Mouse (Mus musculus): ENCODE results near the gene Bola1. TPM values are rescaled to one million over a fixed set of nuclear protein-coding genes. Genes with fewer than 3 reads are reported as not detected.
A peak's percentile ranks its signal among the peaks of the same experiment; 100 is the strongest.
"Not testable (repeated sequence)": the region's sequence is repeated elsewhere in the genome, so short reads cannot be mapped to it uniquely, and the experiment has no call there.

Bola1 gene
- polyA plus RNA-seq, 1 experiment from 2014 or later, result 71.8 TPM

GRCm38 (mm10) chr3:96260220-96260619 is 40.7 kb upstream of the Bola1 start:
- Histone ChIP-seq H3K27me3 (no peaks in the 10 kb centered on the region), H3K9me3 (no peaks in the 10 kb centered on the region), H3K27ac (replicated peaks) (no peak overlapping the region), H3K36me3 (no peaks in the 10 kb centered on the region), H3K4me2 (replicated peaks) (no peak overlapping the region), H3K9ac (replicated peaks) (no peak overlapping the region), H3K4me3 (no peak overlapping the region), H3K4me1 (peaks cover 21% of the 10 kb centered on the region)
- no peak for ATAC-seq (replicated peaks)
- 90% methylated on average over 5 of the region's 5 CpGs for WGBS

- Histone ChIP-seq H3K4me1 (peaks cover 10% of the 10 kb centered on the region), H3K27ac (replicated peaks) (no peak overlapping the region), H3K9ac (replicated peaks) (no peak overlapping the region), H3K4me3 (no peak overlapping the region), H3K27me3 (no peaks in the 10 kb centered on the region), H3K9me3 (no peaks in the 10 kb centered on the region), H3K4me2 (replicated peaks) (no peak overlapping the region), H3K36me3 (no peaks in the 10 kb centered on the region)
- ATAC-seq (replicated peaks), result no peak
- WGBS, result 91% methylated on average over 3 of the region's 3 CpGs
Measured at GRCm38 (mm10) chr3:96257190-96257589, 37.7 kb upstream of the Bola1 start.

DNA sequence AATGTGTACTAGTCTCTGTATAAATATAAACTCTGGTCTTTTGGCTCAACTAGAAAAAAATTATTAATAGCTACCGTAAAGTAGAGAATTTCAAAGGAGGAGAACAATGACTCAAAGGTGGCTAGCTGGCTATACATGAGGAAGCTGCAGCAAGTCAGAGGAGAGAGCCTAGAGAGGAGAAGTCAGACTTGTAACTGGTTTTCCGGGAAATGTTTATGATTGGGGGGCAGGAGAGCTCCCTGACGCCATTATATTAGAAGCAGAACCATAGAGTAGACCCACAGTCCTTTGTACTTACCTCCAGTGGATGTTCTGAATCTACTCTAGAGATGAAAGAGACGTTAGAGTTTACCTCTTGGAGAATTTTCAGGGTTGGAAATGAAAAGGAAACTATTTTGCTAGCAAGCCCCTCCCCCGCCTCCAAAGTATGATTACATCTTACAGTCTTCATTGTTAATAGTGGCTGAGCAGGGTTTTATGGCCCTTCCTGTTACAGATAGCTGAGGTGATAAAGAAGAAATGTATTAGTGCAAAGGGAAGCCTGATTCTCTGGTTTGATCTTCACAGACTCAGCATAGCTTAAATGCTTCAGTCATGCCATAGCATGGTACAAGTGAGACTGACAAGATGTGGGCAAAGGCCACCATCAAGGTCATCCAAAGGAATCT is 36.6 kb upstream of the Bola1 start:
- no peak for ATAC-seq (replicated peaks)

GRCm38 (mm10) chr3:96254683-96255355 is 35.3 kb upstream of the Bola1 start:
- WGBS, result 50% methylated on average over 10 of the region's 10 CpGs
- H3K9me3 ChIP-seq, result no peaks in the 10 kb centered on the region
- 0 out of 2 replicates have a peak, but pooled peaks cover 3% of the 10 kb centered on the region for H3K4me1 ChIP-seq
- H3K27me3 ChIP-seq, result no peaks in the 10 kb centered on the region
- H3K36me3 ChIP-seq, result no peaks in the 10 kb centered on the region
- H3K4me2 ChIP-seq (replicated peaks), result no peak overlapping the region
- no peak overlapping the region for H3K27ac ChIP-seq (replicated peaks)
- H3K9ac ChIP-seq (replicated peaks), result no peak overlapping the region
- no peak overlapping the region for H3K4me3 ChIP-seq
- no peak for ATAC-seq (replicated peaks)

More for the DNA sequence above, 36.6 kb upstream of the Bola1 start:
- no peak overlapping the region for H3K4me3 ChIP-seq
- H3K4me2 ChIP-seq (replicated peaks), result no peak overlapping the region
- no peak overlapping the region for H3K27ac ChIP-seq (replicated peaks)
- H3K36me3 ChIP-seq, result no peaks in the 10 kb centered on the region
- 87% methylated on average over 5 of the region's 5 CpGs for WGBS
- 0 out of 2 replicates have a peak, but pooled peaks cover 3% of the 10 kb centered on the region for H3K4me1 ChIP-seq
- H3K9ac ChIP-seq (replicated peaks), result no peak overlapping the region
- H3K27me3 ChIP-seq, result no peaks in the 10 kb centered on the region
- no peaks in the 10 kb centered on the region for H3K9me3 ChIP-seq

- H3K4me3 ChIP-seq, result no peak overlapping the region
- no peak for ATAC-seq (replicated peaks)
- H3K27ac ChIP-seq (replicated peaks), result no peak overlapping the region
- H3K9ac ChIP-seq (replicated peaks), result no peak overlapping the region
- H3K36me3 ChIP-seq, result no peaks in the 10 kb centered on the region
- no peaks in the 10 kb centered on the region for H3K27me3 ChIP-seq
- no peak overlapping the region for H3K4me2 ChIP-seq (replicated peaks)
- peaks cover 17% of the 10 kb centered on the region for H3K4me1 ChIP-seq
- H3K9me3 ChIP-seq, result no peaks in the 10 kb centered on the region
- WGBS, result 91% methylated on average over 3 of the region's 3 CpGs
Measured at GRCm38 (mm10) chr3:96251787-96252186, 32.3 kb upstream of the Bola1 start.

- Histone ChIP-seq H3K36me3 (no peaks in the 10 kb centered on the region), H3K4me3 (no peak overlapping the region), H3K27me3 (no peaks in the 10 kb centered on the region), H3K4me1 (peaks cover 17% of the 10 kb centered on the region), H3K4me2 (replicated peaks) (no peak overlapping the region), H3K9ac (replicated peaks) (no peak overlapping the region), H3K9me3 (no peaks in the 10 kb centered on the region), H3K27ac (replicated peaks) (no peak overlapping the region)
- 66% methylated on average over 3 of the region's 3 CpGs for WGBS
- no peak for ATAC-seq (replicated peaks)
Measured at GRCm38 (mm10) chr3:96250890-96251289, 31.4 kb upstream of the Bola1 start.

- H3K27me3 ChIP-seq, result no peaks in the 10 kb centered on the region
- H3K4me3 ChIP-seq, result no peak overlapping the region
- no peak overlapping the region for H3K9ac ChIP-seq (replicated peaks)
- H3K4me2 ChIP-seq (replicated peaks), result peak overlapping the region; percentile 40
- H3K36me3 ChIP-seq, result no peaks in the 10 kb centered on the region
- H3K9me3 ChIP-seq, result no peaks in the 10 kb centered on the region
- peaks cover 23% of the 10 kb centered on the region for H3K4me1 ChIP-seq
- 46% methylated on average over 4 of the region's 4 CpGs for WGBS
- H3K27ac ChIP-seq (replicated peaks), result no peak overlapping the region
- no peak for ATAC-seq (replicated peaks)
Measured at GRCm38 (mm10) chr3:96249034-96249345, 29.5 kb upstream of the Bola1 start.

DNA sequence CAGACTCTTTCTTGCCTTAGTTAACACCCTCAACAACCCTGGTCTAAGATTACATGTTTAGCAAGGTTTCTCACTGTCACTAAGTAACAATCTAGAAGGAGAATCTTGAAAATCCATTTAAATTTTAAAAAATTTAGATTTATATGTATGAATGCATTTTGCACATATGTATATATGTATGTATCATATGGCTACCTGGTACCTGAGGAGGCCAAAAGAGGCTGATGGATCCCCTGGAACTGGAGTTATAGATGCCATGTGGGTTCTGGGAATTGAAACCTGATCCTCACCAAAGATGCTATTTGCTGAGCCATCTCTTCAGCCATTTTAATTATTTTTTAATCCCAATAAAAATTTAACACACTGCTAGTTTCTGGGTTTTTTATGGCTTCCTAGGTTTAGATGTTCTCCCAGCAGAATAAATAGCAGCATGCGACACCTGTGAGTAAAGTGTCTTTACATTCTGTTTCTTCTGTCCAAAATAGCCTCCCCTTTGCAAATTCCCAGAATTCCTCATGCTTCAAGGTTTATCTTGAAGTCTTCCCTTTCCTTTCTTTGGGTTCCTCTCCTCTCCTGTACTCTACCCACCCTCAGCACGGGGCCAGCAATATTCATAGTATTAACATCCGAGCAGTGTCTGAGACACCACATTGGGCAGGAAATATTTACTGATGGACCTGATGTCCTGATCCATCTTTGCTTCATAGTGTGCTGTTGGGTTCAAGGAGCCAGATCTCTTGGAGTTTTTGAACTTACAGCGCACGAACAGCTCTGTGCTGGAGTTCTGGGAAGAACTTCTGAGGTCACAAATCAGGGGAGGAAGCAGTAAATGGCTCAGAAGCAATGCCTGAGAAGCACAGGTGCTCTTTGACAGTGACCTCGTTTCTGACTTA is 28.9 kb upstream of the Bola1 start:
- H3K4me1 ChIP-seq, result peaks cover 25% of the 10 kb centered on the region
- peak overlapping the region; percentile 40 for H3K4me2 ChIP-seq (replicated peaks)
- H3K36me3 ChIP-seq, result no peaks in the 10 kb centered on the region
- no peak overlapping the region for H3K27ac ChIP-seq (replicated peaks)
- H3K4me3 ChIP-seq, result peak overlapping the region; percentile 38; the same call in 1 of the 2 replicates
- H3K9ac ChIP-seq (replicated peaks), result peak overlapping the region; percentile 40; the same call in 1 of the 2 replicates
- no peaks in the 10 kb centered on the region for H3K27me3 ChIP-seq
- no peak for ATAC-seq (replicated peaks)
- 55% methylated on average over 6 of the region's 6 CpGs for WGBS
- no peaks in the 10 kb centered on the region for H3K9me3 ChIP-seq

GRCm38 (mm10) chr3:96247356-96248140 is 28.0 kb upstream of the Bola1 start:
- no peak for ATAC-seq (replicated peaks)
- Histone ChIP-seq H3K36me3 (no peaks in the 10 kb centered on the region), H3K27ac (replicated peaks) (no peak overlapping the region; the same call in 1 of the 2 replicates), H3K9me3 (no peaks in the 10 kb centered on the region), H3K27me3 (no peaks in the 10 kb centered on the region), H3K4me2 (replicated peaks) (peak overlapping the region; percentile 40), H3K9ac (replicated peaks) (peak overlapping the region; percentile 40; the same call in 1 of the 2 replicates), H3K4me3 (peak overlapping the region; percentile 38), H3K4me1 (peaks cover 25% of the 10 kb centered on the region)
- 2% methylated on average over 11 of the region's 11 CpGs for WGBS

GRCm38 (mm10) chr3:96246427-96246856 is 26.9 kb upstream of the Bola1 start, which contains the start of gene Hist2h3c1:
TSS of gene Hist2h3c1 (plus strand) at chr3:96246685.
- ATAC-seq (replicated peaks), result peak; percentile 90
- not testable (repeated sequence) for H3K27me3 ChIP-seq, H3K9me3 ChIP-seq, H3K36me3 ChIP-seq
- H3K4me3 ChIP-seq, result peak within 1 kb of the TSS; percentile 38
- H3K4me1 ChIP-seq, result peaks cover 25% of the 10 kb centered on the region
- no CpG with 5 or more reads among the region's 47 CpGs for WGBS
- peak within 1 kb of the TSS; percentile 71 for H3K27ac ChIP-seq (replicated peaks)
- H3K9ac ChIP-seq (replicated peaks), result peak within 1 kb of the TSS; percentile 40
- H3K4me2 ChIP-seq (replicated peaks), result peak within 1 kb of the TSS; percentile 40

DNA sequence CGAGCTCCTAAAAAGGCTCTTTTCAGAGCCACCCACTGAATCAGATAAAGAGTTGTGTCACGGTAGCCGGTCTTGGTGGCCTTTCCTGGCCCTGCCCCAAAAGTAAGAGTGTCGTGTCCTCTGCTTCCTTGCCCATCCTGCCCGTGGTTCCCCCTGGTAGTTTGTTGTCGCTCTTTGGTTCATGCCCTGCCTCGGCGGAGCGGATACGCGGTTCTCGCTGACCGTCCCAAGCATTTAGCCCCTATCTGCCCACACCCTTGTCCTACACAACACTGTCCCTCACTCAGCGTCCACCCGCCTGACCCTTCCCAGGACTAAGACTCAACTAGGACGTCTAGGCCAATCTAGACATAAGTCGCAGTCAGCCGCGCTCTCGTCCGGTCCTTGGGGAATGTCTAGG is 26.5 kb upstream of the Bola1 start:
- H3K4me3 ChIP-seq, result peak overlapping the region; percentile 37
- H3K9me3 ChIP-seq, H3K36me3 ChIP-seq, H3K27me3 ChIP-seq: not testable (repeated sequence)
- peak overlapping the region; percentile 35 for H3K4me2 ChIP-seq (replicated peaks)
- H3K27ac ChIP-seq (replicated peaks), result peak overlapping the region; percentile 71
- H3K4me1 ChIP-seq, result peaks cover 28% of the 10 kb centered on the region
- peak overlapping the region; percentile 38; the same call in 1 of the 2 replicates for H3K9ac ChIP-seq (replicated peaks)
- WGBS, result 0% methylated on average over 10 of the region's 21 CpGs
- ATAC-seq (replicated peaks), result peak; percentile 7; the same call in 1 of the 2 replicates
